Mouse (Mus musculus): ENCODE measurements at regions not wholly inside any gene's neighbourhood (a gene's known extent, or its start where the extent isn't known, plus 50 kb on each side); places are given as distances from the start of the nearest gene placed in this dataset.

GRCm38 (mm10) chr4:31833828-31834227, 130.1 kb upstream of the Map3k7 start:
- no peaks in the 10 kb centered on the region for H3K27me3 ChIP-seq (replicated peaks; ENCODE audit: control insufficient read depth, insufficient read depth, low read length)
- no peaks in the 10 kb centered on the region for H3K4me1 ChIP-seq (replicated peaks; ENCODE audit: control insufficient read depth, insufficient read depth, low read length)
- H3K9ac ChIP-seq (ENCODE audit: low read depth, low read length) = no peak overlapping the region
- 65% methylated on average over 4 of the region's 4 CpGs for WGBS
- no peak for TF ChIP-seq CTCF (IDR thresholded peaks at IDR 0.05; ENCODE audit: low read depth)
- no peaks in the 10 kb centered on the region for H3K9me3 ChIP-seq (ENCODE audit: control insufficient read depth)
- no peak overlapping the region for H3K4me2 ChIP-seq (replicated peaks; ENCODE audit: low read depth)
- no peaks in the 10 kb centered on the region for H3K36me3 ChIP-seq (ENCODE audit: control insufficient read depth, insufficient read depth)
- ATAC-seq = no peak
- no peak overlapping the region for H3K27ac ChIP-seq (ENCODE audit: low read depth, low read length)
- no peak overlapping the region for H3K4me3 ChIP-seq (ENCODE audit: low read depth, low read length)

- no peak for ATAC-seq
- Histone ChIP-seq H3K9ac (ENCODE audit: low read depth, low read length) (no peak overlapping the region), H3K36me3 (ENCODE audit: control insufficient read depth, insufficient read depth) (no peaks in the 10 kb centered on the region), H3K27me3 (replicated peaks; ENCODE audit: control insufficient read depth, insufficient read depth, low read length) (no peaks in the 10 kb centered on the region), H3K9me3 (ENCODE audit: control insufficient read depth) (no peaks in the 10 kb centered on the region), H3K4me1 (replicated peaks; ENCODE audit: control insufficient read depth, insufficient read depth, low read length) (no peaks in the 10 kb centered on the region), H3K4me2 (replicated peaks; ENCODE audit: low read depth) (no peak overlapping the region), H3K4me3 (ENCODE audit: low read depth, low read length) (no peak overlapping the region), H3K27ac (ENCODE audit: low read depth, low read length) (no peak overlapping the region)
- WGBS = 36% methylated on average over 5 of the region's 5 CpGs
- TF ChIP-seq CTCF (IDR thresholded peaks at IDR 0.05; ENCODE audit: low read depth) = no peak
Observed at GRCm38 (mm10) chr4:31835051-31835450, 128.8 kb upstream of the Map3k7 start.

- Histone ChIP-seq H3K4me1 (replicated peaks; ENCODE audit: control insufficient read depth, insufficient read depth, low read length) (no peaks in the 10 kb centered on the region), H3K9ac (ENCODE audit: low read depth, low read length) (no peak overlapping the region), H3K36me3 (ENCODE audit: control insufficient read depth, insufficient read depth) (no peaks in the 10 kb centered on the region), H3K4me3 (ENCODE audit: low read depth, low read length) (no peak overlapping the region), H3K27me3 (replicated peaks; ENCODE audit: control insufficient read depth, insufficient read depth, low read length) (no peaks in the 10 kb centered on the region), H3K27ac (ENCODE audit: low read depth, low read length) (no peak overlapping the region), H3K4me2 (replicated peaks; ENCODE audit: low read depth) (no peak overlapping the region), H3K9me3 (ENCODE audit: control insufficient read depth) (no peaks in the 10 kb centered on the region)
- no peak for TF ChIP-seq CTCF (IDR thresholded peaks at IDR 0.05; ENCODE audit: low read depth)
- ATAC-seq = no peak
- 70% methylated on average over 5 of the region's 5 CpGs for WGBS
Observed at GRCm38 (mm10) chr4:31838592-31838991, 125.3 kb upstream of the Map3k7 start.

GRCm38 (mm10) chr4:31849763-31850162, 114.1 kb upstream of the Map3k7 start:
- no peak for TF ChIP-seq CTCF (IDR thresholded peaks at IDR 0.05; ENCODE audit: low read depth)
- 75% methylated on average over 6 of the region's 6 CpGs for WGBS
- no peak overlapping the region for H3K4me3 ChIP-seq (ENCODE audit: low read depth, low read length)
- H3K4me2 ChIP-seq (replicated peaks; ENCODE audit: low read depth) = no peak overlapping the region
- no peaks in the 10 kb centered on the region for H3K36me3 ChIP-seq (ENCODE audit: control insufficient read depth, insufficient read depth)
- H3K27me3 ChIP-seq (replicated peaks; ENCODE audit: control insufficient read depth, insufficient read depth, low read length) = no peaks in the 10 kb centered on the region
- H3K9ac ChIP-seq (ENCODE audit: low read depth, low read length) = no peak overlapping the region
- no peak for ATAC-seq
- H3K27ac ChIP-seq (ENCODE audit: low read depth, low read length) = no peak overlapping the region
- H3K9me3 ChIP-seq (ENCODE audit: control insufficient read depth) = no peaks in the 10 kb centered on the region
- H3K4me1 ChIP-seq (replicated peaks; ENCODE audit: control insufficient read depth, insufficient read depth, low read length) = no peaks in the 10 kb centered on the region

- Histone ChIP-seq H3K9ac (ENCODE audit: low read depth, low read length) (no peak overlapping the region), H3K9me3 (ENCODE audit: control insufficient read depth) (no peaks in the 10 kb centered on the region), H3K4me3 (ENCODE audit: low read depth, low read length) (no peak overlapping the region), H3K36me3 (ENCODE audit: control insufficient read depth, insufficient read depth) (no peaks in the 10 kb centered on the region), H3K4me1 (replicated peaks; ENCODE audit: control insufficient read depth, insufficient read depth, low read length) (no peaks in the 10 kb centered on the region), H3K4me2 (replicated peaks; ENCODE audit: low read depth) (no peak overlapping the region), H3K27ac (ENCODE audit: low read depth, low read length) (no peak overlapping the region), H3K27me3 (replicated peaks; ENCODE audit: control insufficient read depth, insufficient read depth, low read length) (no peaks in the 10 kb centered on the region)
- TF ChIP-seq CTCF (IDR thresholded peaks at IDR 0.05; ENCODE audit: low read depth) = peak; percentile 58
- no peak for ATAC-seq
- WGBS = 44% methylated on average over 3 of the region's 3 CpGs
Observed at GRCm38 (mm10) chr4:31851006-31851405, 112.9 kb upstream of the Map3k7 start.

- WGBS = 80% methylated on average over 6 of the region's 6 CpGs
- ATAC-seq = no peak
- Histone ChIP-seq H3K9ac (ENCODE audit: low read depth, low read length) (no peak overlapping the region), H3K36me3 (ENCODE audit: control insufficient read depth, insufficient read depth) (no peaks in the 10 kb centered on the region), H3K27ac (ENCODE audit: low read depth, low read length) (no peak overlapping the region), H3K4me2 (replicated peaks; ENCODE audit: low read depth) (no peak overlapping the region), H3K27me3 (replicated peaks; ENCODE audit: control insufficient read depth, insufficient read depth, low read length) (no peaks in the 10 kb centered on the region), H3K4me1 (replicated peaks; ENCODE audit: control insufficient read depth, insufficient read depth, low read length) (no peaks in the 10 kb centered on the region), H3K4me3 (ENCODE audit: low read depth, low read length) (no peak overlapping the region), H3K9me3 (ENCODE audit: control insufficient read depth) (no peaks in the 10 kb centered on the region)
- TF ChIP-seq CTCF (IDR thresholded peaks at IDR 0.05; ENCODE audit: low read depth) = no peak
Observed at GRCm38 (mm10) chr4:31853851-31854250, 110.0 kb upstream of the Map3k7 start.

- Histone ChIP-seq H3K4me2 (replicated peaks; ENCODE audit: low read depth) (no peak overlapping the region), H3K27ac (ENCODE audit: low read depth, low read length) (no peak overlapping the region), H3K9ac (ENCODE audit: low read depth, low read length) (no peak overlapping the region), H3K36me3 (ENCODE audit: control insufficient read depth, insufficient read depth) (no peaks in the 10 kb centered on the region), H3K4me3 (ENCODE audit: low read depth, low read length) (no peak overlapping the region), H3K4me1 (replicated peaks; ENCODE audit: control insufficient read depth, insufficient read depth, low read length) (no peaks in the 10 kb centered on the region), H3K9me3 (ENCODE audit: control insufficient read depth) (no peaks in the 10 kb centered on the region), H3K27me3 (replicated peaks; ENCODE audit: control insufficient read depth, insufficient read depth, low read length) (no peaks in the 10 kb centered on the region)
- WGBS = 87% methylated on average over 2 of the region's 2 CpGs
- no peak for TF ChIP-seq CTCF (IDR thresholded peaks at IDR 0.05; ENCODE audit: low read depth)
- no peak for ATAC-seq
Observed at GRCm38 (mm10) chr4:31860389-31860788, 103.5 kb upstream of the Map3k7 start.
